Mouse (Mus musculus) bone marrow macrophage, adult 2 months (primary cell): ENCODE data around the gene Sod1. TPM values are rescaled to one million over a fixed set of nuclear protein-coding genes. Genes with fewer than 3 reads are reported as not detected.

Experiments
- H3K27ac ChIP-seq: 2 replicates; pipeline ENCODE4 v1.5.1; 2012; ENCODE audit warnings: low read depth, low read length; ENCODE audit not compliant: insufficient read depth
- H3K4me1 ChIP-seq: 2 replicates; pipeline ENCODE4 v1.6.1; 2012; ENCODE audit warnings: low read length; ENCODE audit not compliant: control insufficient read depth, insufficient read depth
- H3K4me3 ChIP-seq: 2 replicates; pipeline ENCODE4 v1.5.1; 2012; ENCODE audit warnings: mild to moderate bottlenecking, low read length, moderate library complexity; ENCODE audit not compliant: insufficient read depth
- CTCF ChIP-seq: IDR thresholded peaks from 2 replicates; pipeline ENCODE4 v1.5.1; 2012; ENCODE audit warnings: low read depth, mild to moderate bottlenecking, low read length, moderate library complexity
- POLR2A ChIP-seq: IDR thresholded peaks from 2 replicates; pipeline ENCODE4 v1.6.1; 2012; ENCODE audit warnings: mild to moderate bottlenecking, low read depth, low read length, borderline replicate concordance
- polyA plus RNA-seq: library from polyadenylated mRNA; stranded (reverse); fragments of >200 nt; gene quantifications from 2 replicates; pipeline ENCODE4 v1.2.4, GENCODE M21; 2012; ENCODE audit not compliant: missing spikeins, insufficient read depth, insufficient read length

The Sod1 gene
- polyA plus RNA-seq, 1 experiment: 892 TPM

- no peak overlapping the region for H3K27ac ChIP-seq
- TF ChIP-seq CTCF: peak; percentile 39; the same call in 1 of the 2 replicates
- TF ChIP-seq POLR2A: no peak
- H3K4me3 ChIP-seq: no peak overlapping the region
- H3K4me1 ChIP-seq: no peaks in the 10 kb centered on the region
Measured at GRCm38 (mm10) chr16:90187453-90187852, 33.1 kb upstream of the Sod1 start.

GRCm38 (mm10) chr16:90191289-90191688 lies 29.3 kb upstream of the Sod1 start:
- Histone ChIP-seq H3K4me3 (no peak overlapping the region), H3K4me1 (no peaks in the 10 kb centered on the region), H3K27ac (no peak overlapping the region)
- TF ChIP-seq CTCF (no peak), POLR2A (no peak)

GRCm38 (mm10) chr16:90193719-90194118 lies 26.8 kb upstream of the Sod1 start:
- no peak overlapping the region for H3K27ac ChIP-seq
- H3K4me1 ChIP-seq: peaks cover 15% of the 10 kb centered on the region
- TF ChIP-seq CTCF: no peak

GRCm38 (mm10) chr16:90196688-90197240 lies 23.8 kb upstream of the Sod1 start:
- TF ChIP-seq POLR2A: no peak
- no peak for TF ChIP-seq CTCF
- no peak overlapping the region for H3K4me3 ChIP-seq
- peak overlapping the region; percentile 13; the same call in 1 of the 2 replicates for H3K27ac ChIP-seq
- H3K4me1 ChIP-seq: peaks cover 28% of the 10 kb centered on the region

More at GRCm38 (mm10) chr16:90193719-90194118, 26.8 kb upstream of the Sod1 start:
- no peak overlapping the region for H3K4me3 ChIP-seq

- Histone ChIP-seq H3K27ac (peak overlapping the region; percentile 96), H3K4me3 (peak overlapping the region; percentile 38), H3K4me1 (peaks cover 28% of the 10 kb centered on the region)
- TF ChIP-seq CTCF: peak; percentile 73
- no peak for TF ChIP-seq POLR2A
Measured at GRCm38 (mm10) chr16:90197337-90197973, 23.1 kb upstream of the Sod1 start.

GRCm38 (mm10) chr16:90198626-90199025 lies 21.9 kb upstream of the Sod1 start:
- peak overlapping the region; percentile 96 for H3K27ac ChIP-seq
- H3K4me3 ChIP-seq: peak overlapping the region; percentile 41
- TF ChIP-seq POLR2A (no peak), CTCF (no peak)
- peaks cover 28% of the 10 kb centered on the region for H3K4me1 ChIP-seq

GRCm38 (mm10) chr16:90199174-90199573 lies 21.4 kb upstream of the Sod1 start:
- Histone ChIP-seq H3K4me3 (peak overlapping the region; percentile 41), H3K27ac (peak overlapping the region; percentile 96), H3K4me1 (peaks cover 28% of the 10 kb centered on the region)
- TF ChIP-seq CTCF (no peak), POLR2A (no peak)

- H3K4me1 ChIP-seq: peaks cover 24% of the 10 kb centered on the region
Measured at GRCm38 (mm10) chr16:90202140-90202539, 18.4 kb upstream of the Sod1 start.

GRCm38 (mm10) chr16:90203226-90203962 lies 17.2 kb upstream of the Sod1 start:
- Histone ChIP-seq H3K4me3 (no peak overlapping the region), H3K27ac (no peak overlapping the region), H3K4me1 (peaks cover 14% of the 10 kb centered on the region)
- TF ChIP-seq CTCF (no peak), POLR2A (no peak)

More at GRCm38 (mm10) chr16:90202140-90202539, 18.4 kb upstream of the Sod1 start:
- Histone ChIP-seq H3K27ac (no peak overlapping the region), H3K4me3 (no peak overlapping the region)
- TF ChIP-seq CTCF (no peak), POLR2A (no peak)

GRCm38 (mm10) chr16:90204868-90205267 lies 15.7 kb upstream of the Sod1 start:
- Histone ChIP-seq H3K27ac (no peak overlapping the region), H3K4me3 (no peak overlapping the region), H3K4me1 (peaks cover 4% of the 10 kb centered on the region)
- TF ChIP-seq POLR2A: no peak
- TF ChIP-seq CTCF: no peak
